Mouse (Mus musculus) effector memory CD4-positive, alpha-beta T cell, adult 7 months (primary cell): Measurements from ENCODE around the gene Ric8b. TPM values are rescaled to one million over a fixed set of nuclear protein-coding genes. Genes with fewer than 3 reads are reported as not detected.

ENCODE experiments used
- polyA plus RNA-seq: library from polyadenylated mRNA; unstranded; fragments of 100-300 nt; shearing (Covaris generic); gene quantifications from one replicate; pipeline ENCODE4 v1.2.1, GENCODE M21; 2017

Gene Ric8b
- 13.1 TPM for polyA plus RNA-seq

GRCm38 (mm10) chr10:84916810-84917730 lies at the start of gene Ric8b:
Gene Ric8b, plus strand, starts transcription at chr10:84917616.

Other genes with a start within 250 kb of the Ric8b start
- gene Rfx4, start 161.6 kb upstream of the Ric8b start, polyA plus RNA-seq = 0.11 TPM
- gene Fhl4, start 184.9 kb downstream of the Ric8b start, polyA plus RNA-seq = not detected
- 9.5 TPM for gene Tmem263, start 185.0 kb downstream of the Ric8b start, polyA plus RNA-seq
- gene Mterf2, start 210.4 kb downstream of the Ric8b start, polyA plus RNA-seq = 4.5 TPM